Mouse (Mus musculus): ENCODE results near the gene Plod1. TPM values are rescaled to one million over a fixed set of nuclear protein-coding genes. Genes with fewer than 3 reads are reported as not detected.
"Not testable (repeated sequence)": the region's sequence is repeated elsewhere in the genome, so short reads cannot be mapped to it uniquely, and the experiment has no call there.

Gene Plod1
- polyA plus RNA-seq, 1 experiment from 2014 or later = 32.6 TPM

GRCm38 (mm10) chr4:147879456-147879855 is 57.1 kb downstream of the Plod1 start:
- DNase-seq (ENCODE audit: low spot score) = no peak
- Histone ChIP-seq H3K36me3 (ENCODE audit: control insufficient read depth, insufficient read depth, low read length) (peaks cover 56% of the 10 kb centered on the region), H3K4me2 (no peak overlapping the region), H3K27me3 (replicated peaks; ENCODE audit: control insufficient read depth, insufficient read depth, low read length) (no peaks in the 10 kb centered on the region), H3K4me3 (ENCODE audit: low read depth, low read length) (no peak overlapping the region), H3K4me1 (replicated peaks; ENCODE audit: control insufficient read depth, insufficient read depth, low read length) (0 out of 2 replicates have a peak, but pooled peaks cover 6% of the 10 kb centered on the region), H3K9ac (ENCODE audit: low read depth, low read length) (no peak overlapping the region), H3K27ac (ENCODE audit: low read depth, low read length) (no peak overlapping the region), H3K9me3 (ENCODE audit: control insufficient read depth, low read length) (no peaks in the 10 kb centered on the region)
- no peak for ATAC-seq (replicated peaks; ENCODE audit: low FRiP score)
- 47% methylated on average over 2 of the region's 2 CpGs for WGBS

- DNase-seq (ENCODE audit: low spot score) = no peak
- Histone ChIP-seq H3K9me3 (ENCODE audit: control insufficient read depth, low read length) (no peaks in the 10 kb centered on the region), H3K4me1 (replicated peaks; ENCODE audit: control insufficient read depth, insufficient read depth, low read length) (0 out of 2 replicates have a peak, but pooled peaks cover 6% of the 10 kb centered on the region), H3K27me3 (replicated peaks; ENCODE audit: control insufficient read depth, insufficient read depth, low read length) (no peaks in the 10 kb centered on the region), H3K4me2 (no peak overlapping the region), H3K36me3 (ENCODE audit: control insufficient read depth, insufficient read depth, low read length) (peaks cover 61% of the 10 kb centered on the region), H3K4me3 (ENCODE audit: low read depth, low read length) (no peak overlapping the region), H3K9ac (ENCODE audit: low read depth, low read length) (no peak overlapping the region), H3K27ac (ENCODE audit: low read depth, low read length) (no peak overlapping the region)
- ATAC-seq (replicated peaks; ENCODE audit: low FRiP score) = no peak
- 94% methylated on average over 9 of the region's 9 CpGs for WGBS
These were observed 58.0 kb downstream of the Plod1 start for GRCm38 (mm10) chr4:147878537-147878936.

DNA sequence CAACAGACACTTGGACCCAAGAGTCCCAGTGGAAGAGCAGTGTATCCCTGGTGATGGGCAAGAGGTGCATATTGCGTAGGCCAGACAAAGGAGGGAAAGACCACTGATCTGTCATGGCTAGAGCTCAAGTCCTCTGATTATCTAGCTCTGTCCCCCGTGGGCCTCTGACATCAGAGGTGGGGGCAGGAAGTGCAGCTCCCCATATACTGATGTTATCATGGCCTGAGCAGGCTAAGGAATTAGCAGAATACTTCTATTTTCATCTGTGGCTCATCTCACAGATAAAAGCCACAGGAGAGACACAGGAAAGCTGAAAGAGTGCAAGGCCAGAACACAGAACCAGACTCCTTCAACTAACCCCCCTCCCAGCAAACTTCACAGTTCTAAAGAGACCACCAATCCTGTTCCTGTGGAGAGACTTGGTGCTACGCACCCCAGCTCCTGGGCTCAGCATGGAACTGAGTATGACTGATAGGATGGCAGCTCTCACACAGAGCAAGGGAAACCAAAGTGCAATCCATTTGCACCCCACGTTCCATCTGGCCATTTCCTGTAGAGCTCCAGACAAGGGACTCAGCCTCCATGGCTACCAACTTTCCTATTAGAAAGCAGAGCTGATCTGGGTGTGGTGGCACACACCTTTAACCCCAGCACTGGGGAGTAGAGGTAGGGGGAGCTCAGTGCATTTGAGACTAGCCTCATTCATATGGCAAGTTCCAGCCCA is 60.6 kb downstream of the Plod1 start:
- Histone ChIP-seq H3K4me2 (no peak overlapping the region), H3K4me1 (replicated peaks; ENCODE audit: control insufficient read depth, insufficient read depth, low read length) (0 out of 2 replicates have a peak, but pooled peaks cover 6% of the 10 kb centered on the region), H3K36me3 (ENCODE audit: control insufficient read depth, insufficient read depth, low read length) (peaks cover 57% of the 10 kb centered on the region), H3K27ac (ENCODE audit: low read depth, low read length) (no peak overlapping the region), H3K27me3 (replicated peaks; ENCODE audit: control insufficient read depth, insufficient read depth, low read length) (no peaks in the 10 kb centered on the region), H3K9me3 (ENCODE audit: control insufficient read depth, low read length) (no peaks in the 10 kb centered on the region), H3K9ac (ENCODE audit: low read depth, low read length) (no peak overlapping the region), H3K4me3 (ENCODE audit: low read depth, low read length) (no peak overlapping the region)
- ATAC-seq (replicated peaks; ENCODE audit: low FRiP score) = no peak; the same call in 1 of the 2 replicates
- no peak for DNase-seq (ENCODE audit: low spot score)
- 66% methylated on average over 4 of the region's 4 CpGs for WGBS

DNA sequence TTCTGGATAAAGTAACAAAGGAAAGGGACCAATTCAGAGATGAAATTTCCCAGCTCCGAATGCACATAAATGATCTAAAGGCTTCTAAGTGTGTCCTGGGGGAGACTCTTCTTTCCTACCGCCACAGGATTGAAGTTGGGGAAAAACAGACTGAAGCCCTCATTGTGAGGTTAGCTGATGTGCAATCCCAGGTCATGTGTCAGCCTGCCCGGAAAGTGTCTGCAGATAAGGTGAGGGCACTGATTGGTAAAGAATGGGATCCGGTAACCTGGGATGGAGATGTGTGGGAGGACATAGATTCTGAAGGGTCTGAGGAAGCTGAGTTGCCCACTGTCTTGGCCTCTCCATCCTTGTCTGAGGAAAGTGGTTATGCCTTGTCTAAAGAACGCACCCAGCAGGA is 67.3 kb downstream of the Plod1 start:
- H3K4me1 ChIP-seq (replicated peaks; ENCODE audit: control insufficient read depth, insufficient read depth, low read length) = peaks cover 17% of the 10 kb centered on the region
- DNase-seq (ENCODE audit: low spot score) (no peak), ATAC-seq (replicated peaks; ENCODE audit: low FRiP score) (no peak)
- no peaks in the 10 kb centered on the region for H3K27me3 ChIP-seq (replicated peaks; ENCODE audit: control insufficient read depth, insufficient read depth, low read length)
- WGBS = 10% methylated on average over 5 of the region's 5 CpGs
- H3K9me3 ChIP-seq (ENCODE audit: control insufficient read depth, low read length) = no peaks in the 10 kb centered on the region
- peak overlapping the region; percentile 79; the same call in 1 of the 2 replicates for H3K27ac ChIP-seq (ENCODE audit: low read depth, low read length)
- H3K4me2 ChIP-seq = peak overlapping the region; percentile 95
- peak overlapping the region; percentile 71 for H3K4me3 ChIP-seq (ENCODE audit: low read depth, low read length)
- H3K36me3 ChIP-seq (ENCODE audit: control insufficient read depth, insufficient read depth, low read length) = peaks cover 26% of the 10 kb centered on the region
- peak overlapping the region; percentile 69 for H3K9ac ChIP-seq (ENCODE audit: low read depth, low read length)

DNA sequence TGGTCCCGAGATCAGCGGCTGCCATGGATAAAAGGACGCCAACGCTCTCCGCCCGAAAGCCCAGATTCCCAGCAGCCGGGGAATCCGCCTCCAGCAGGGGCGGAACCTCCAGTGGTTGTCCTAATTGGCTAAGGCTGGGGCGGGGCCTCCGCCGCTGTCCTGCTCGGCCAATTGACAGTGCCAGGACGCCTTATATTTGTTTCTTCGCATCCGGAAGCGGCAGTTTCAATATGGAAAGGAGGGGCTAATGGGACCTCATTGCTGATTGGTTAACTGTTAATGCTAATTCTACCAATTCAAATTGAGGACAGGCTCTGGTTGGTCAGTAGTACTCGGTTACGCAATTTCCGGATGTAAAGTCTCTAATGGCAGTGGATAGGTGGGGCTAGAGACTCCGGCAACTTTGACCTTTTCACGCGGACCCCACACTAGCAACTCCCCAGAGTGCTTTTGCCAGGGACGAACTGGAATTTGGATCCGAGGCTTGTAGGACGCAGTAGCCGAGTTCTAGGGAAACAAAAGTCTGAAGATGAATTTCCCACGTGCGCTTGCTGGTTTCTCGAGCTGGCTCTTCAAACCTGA is 68.0 kb downstream of the Plod1 start, which contains the start of the genes Miip and Fv1:
TSS of gene Miip (minus strand) at position 367 of the 582 bp plus-strand sequence.
TSS of gene Fv1 (plus strand) at position 530 of the 582 bp plus-strand sequence.
- no peaks in the 10 kb centered on the region for H3K27me3 ChIP-seq (replicated peaks; ENCODE audit: control insufficient read depth, insufficient read depth, low read length)
- H3K4me3 ChIP-seq (ENCODE audit: low read depth, low read length) = peak within 1 kb of the TSS; percentile 71
- H3K27ac ChIP-seq (ENCODE audit: low read depth, low read length) = peak within 1 kb of the TSS; percentile 79; the same call in 1 of the 2 replicates
- peaks cover 20% of the 10 kb centered on the region for H3K36me3 ChIP-seq (ENCODE audit: control insufficient read depth, insufficient read depth, low read length)
- H3K4me1 ChIP-seq (replicated peaks; ENCODE audit: control insufficient read depth, insufficient read depth, low read length) = peaks cover 17% of the 10 kb centered on the region
- under 1% methylated on average over 30 of the region's 30 CpGs for WGBS
- H3K4me2 ChIP-seq = peak within 1 kb of the TSS; percentile 95
- DNase-seq (ENCODE audit: low spot score) = peak; percentile 91
- peak within 1 kb of the TSS; percentile 78 for H3K9ac ChIP-seq (ENCODE audit: low read depth, low read length)
- no peaks in the 10 kb centered on the region for H3K9me3 ChIP-seq (ENCODE audit: control insufficient read depth, low read length)
- peak; percentile 97 for ATAC-seq (replicated peaks; ENCODE audit: low FRiP score)

DNA sequence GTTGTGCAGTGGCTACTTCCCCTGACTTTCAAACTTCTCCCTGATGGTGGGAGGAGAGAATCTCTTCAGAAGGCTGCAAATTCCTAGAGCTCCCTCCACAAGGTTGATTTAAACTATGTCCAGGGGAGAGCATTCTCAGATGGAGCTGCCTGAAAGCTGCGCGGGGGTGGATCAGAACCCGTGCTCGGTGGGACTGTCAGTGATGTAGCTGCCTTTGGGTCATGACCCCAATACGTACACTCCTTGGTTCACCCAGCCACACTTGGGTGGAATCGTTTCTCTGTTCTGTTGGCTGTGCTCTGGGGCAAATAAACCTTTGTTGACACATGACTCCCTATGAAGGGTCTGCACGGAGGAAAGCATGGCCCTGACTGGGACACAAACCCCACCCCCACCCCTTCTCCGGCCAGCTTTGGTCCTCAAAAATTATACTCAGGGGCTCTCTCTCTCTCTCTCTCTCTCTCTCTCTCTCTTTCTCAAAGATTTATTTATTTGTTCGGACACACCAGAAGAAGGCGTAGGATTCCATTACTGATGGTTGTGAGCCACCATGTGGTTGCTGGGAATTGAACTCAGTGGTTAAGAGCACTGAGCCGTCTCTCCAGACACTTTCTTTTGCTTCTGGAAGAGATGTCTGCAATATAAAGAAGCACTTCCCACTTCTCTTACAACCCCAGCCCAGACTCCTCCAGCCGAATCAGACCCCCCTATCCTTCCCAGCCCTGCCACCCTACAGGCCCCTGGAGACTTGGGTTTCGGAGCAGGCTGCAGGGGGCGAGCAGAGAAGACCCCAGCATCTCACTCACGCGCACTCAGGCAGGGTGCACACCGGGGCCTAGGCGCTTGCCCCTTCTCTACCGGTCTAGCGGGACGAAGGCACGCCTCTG is 68.8 kb downstream of the Plod1 start:
- peak overlapping the region; percentile 78 for H3K9ac ChIP-seq (ENCODE audit: low read depth, low read length)
- DNase-seq (ENCODE audit: low spot score) = no peak
- H3K27ac ChIP-seq (ENCODE audit: low read depth, low read length) = peak overlapping the region; percentile 70; the same call in 1 of the 2 replicates
- H3K36me3 ChIP-seq (ENCODE audit: control insufficient read depth, insufficient read depth, low read length) = peaks cover 19% of the 10 kb centered on the region
- no peaks in the 10 kb centered on the region for H3K27me3 ChIP-seq (replicated peaks; ENCODE audit: control insufficient read depth, insufficient read depth, low read length)
- 6% methylated on average over 22 of the region's 22 CpGs for WGBS
- peak overlapping the region; percentile 71 for H3K4me3 ChIP-seq (ENCODE audit: low read depth, low read length)
- no peaks in the 10 kb centered on the region for H3K9me3 ChIP-seq (ENCODE audit: control insufficient read depth, low read length)
- no peak for ATAC-seq (replicated peaks; ENCODE audit: low FRiP score)
- H3K4me1 ChIP-seq (replicated peaks; ENCODE audit: control insufficient read depth, insufficient read depth, low read length) = peaks cover 17% of the 10 kb centered on the region
- H3K4me2 ChIP-seq = peak overlapping the region; percentile 72

- H3K4me2 ChIP-seq; H3K9me3 ChIP-seq (ENCODE audit: control insufficient read depth, low read length); DNase-seq (ENCODE audit: low spot score); H3K4me3 ChIP-seq (ENCODE audit: low read depth, low read length); H3K9ac ChIP-seq (ENCODE audit: low read depth, low read length); H3K27ac ChIP-seq (ENCODE audit: low read depth, low read length); H3K27me3 ChIP-seq (replicated peaks; ENCODE audit: control insufficient read depth, insufficient read depth, low read length); ATAC-seq (replicated peaks; ENCODE audit: low FRiP score): not testable (repeated sequence)
- Histone ChIP-seq H3K36me3 (ENCODE audit: control insufficient read depth, insufficient read depth, low read length) (peaks cover 21% of the 10 kb centered on the region), H3K4me1 (replicated peaks; ENCODE audit: control insufficient read depth, insufficient read depth, low read length) (peaks cover 17% of the 10 kb centered on the region)
- 45% methylated on average over 3 of the region's 3 CpGs for WGBS
These were observed 69.8 kb downstream of the Plod1 start for GRCm38 (mm10) chr4:147866793-147867192.

GRCm38 (mm10) chr4:147866056-147866455 is 70.5 kb downstream of the Plod1 start:
- DNase-seq (ENCODE audit: low spot score) = no peak

More at GRCm38 (mm10) chr4:147866056-147866455, 70.5 kb downstream of the Plod1 start:
- H3K36me3 ChIP-seq (ENCODE audit: control insufficient read depth, insufficient read depth, low read length) = peaks cover 25% of the 10 kb centered on the region
- H3K4me3 ChIP-seq (ENCODE audit: low read depth, low read length) = no peak overlapping the region
- H3K9me3 ChIP-seq (ENCODE audit: control insufficient read depth, low read length) = no peaks in the 10 kb centered on the region
- no peak for ATAC-seq (replicated peaks; ENCODE audit: low FRiP score)
- peaks cover 17% of the 10 kb centered on the region for H3K4me1 ChIP-seq (replicated peaks; ENCODE audit: control insufficient read depth, insufficient read depth, low read length)
- H3K4me2 ChIP-seq = no peak overlapping the region
- 94% methylated on average over 9 of the region's 9 CpGs for WGBS
- H3K27ac ChIP-seq (ENCODE audit: low read depth, low read length) = no peak overlapping the region
- no peak overlapping the region for H3K9ac ChIP-seq (ENCODE audit: low read depth, low read length)
- H3K27me3 ChIP-seq (replicated peaks; ENCODE audit: control insufficient read depth, insufficient read depth, low read length) = no peaks in the 10 kb centered on the region

Data from liver, embryonic 11.5 days (tissue).